Mouse (Mus musculus) intestine, embryonic 15.5 days (tissue): ENCODE data around the gene Oprm1. TPM values are rescaled to one million over a fixed set of nuclear protein-coding genes. Genes with fewer than 3 reads are reported as not detected.
A peak's percentile ranks its signal among the peaks of the same experiment; 100 is the strongest.

Experiments used
- ATAC-seq: fragments of 200-750 bp; cut with Nextera tagmentation; 2 replicates; pipeline ENCODE4 v1.8.0; 2017; ENCODE audit warnings: moderate TSS enrichment, moderate library complexity
- H3K27ac ChIP-seq: fragments of 300-500 bp; sonication (generic); 2 replicates; pipeline ENCODE4 v1.5.1; 2015; ENCODE audit warnings: mild to moderate bottlenecking, inconsistent platforms
- H3K27me3 ChIP-seq: fragments of 300-500 bp; sonication (generic); replicated peaks from 2 replicates; pipeline ENCODE4 v1.6.1; 2015; ENCODE audit warnings: inconsistent platforms
- H3K36me3 ChIP-seq: fragments of 300-500 bp; sonication (generic); 2 replicates; pipeline ENCODE4 v1.6.1; 2015; ENCODE audit warnings: inconsistent platforms
- H3K4me1 ChIP-seq: fragments of 300-500 bp; sonication (generic); replicated peaks from 2 replicates; pipeline ENCODE4 v1.6.1; 2015; ENCODE audit warnings: inconsistent platforms
- H3K4me2 ChIP-seq: fragments of 300-500 bp; sonication (generic); replicated peaks from 2 replicates; pipeline ENCODE4 v1.6.1; 2015; ENCODE audit warnings: mild to moderate bottlenecking, inconsistent platforms
- H3K4me3 ChIP-seq: fragments of 300-500 bp; sonication (generic); replicated peaks from 2 replicates; pipeline ENCODE4 v1.5.1; 2015; ENCODE audit warnings: inconsistent platforms
- H3K9ac ChIP-seq: fragments of 300-500 bp; sonication (generic); 2 replicates; pipeline ENCODE4 v1.6.1; 2015; ENCODE audit warnings: inconsistent platforms
- H3K9me3 ChIP-seq: fragments of 300-500 bp; sonication (generic); 2 replicates; pipeline ENCODE4 v1.6.1; 2016; ENCODE audit warnings: inconsistent platforms
- WGBS: fragments of 180-500 bp; shearing (Covaris S2); methylation state at CpG from one replicate; pipeline ENCODE4 v1.1.7; 2015; 5-methylcytosine and 5-hydroxymethylcytosine counted together
- polyA plus RNA-seq: library from polyadenylated mRNA; unstranded; fragments of >200 nt; fragmentation: Nextera tagmentation; extraction: Ambion mirVana; gene quantifications from 2 replicates; pipeline ENCODE4 v1.2.1, GENCODE M21; 2015

Gene Oprm1
- polyA plus RNA-seq, 1 experiment from 2014 or later = 0.20 TPM

DNA sequence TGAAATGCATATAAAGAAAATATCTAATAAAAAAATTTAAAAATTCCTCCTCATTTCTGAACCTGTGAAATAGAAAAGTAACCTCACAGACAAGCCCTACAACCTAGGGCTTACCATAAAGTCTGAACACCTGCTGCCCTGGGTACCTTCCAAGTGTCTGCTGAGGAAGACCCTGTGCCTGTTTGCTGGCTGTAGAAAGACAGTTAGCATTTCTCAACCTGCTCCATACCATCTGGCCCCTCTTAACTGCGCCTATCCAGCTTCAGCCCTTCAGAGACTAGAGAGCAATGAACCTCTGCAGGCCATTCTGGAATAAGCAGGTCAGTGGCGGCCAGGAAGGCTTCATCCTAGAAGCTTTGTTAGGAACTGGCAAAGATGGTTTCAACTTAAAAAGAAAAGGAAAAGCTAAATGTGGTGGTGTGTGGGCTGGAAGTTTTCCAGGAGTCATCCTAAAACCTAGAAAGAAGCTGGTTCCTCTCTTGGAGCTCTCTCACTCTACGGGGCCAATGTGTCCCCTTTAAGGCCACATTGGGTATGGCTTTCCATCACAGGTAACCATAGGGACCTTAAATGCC, 143.6 kb downstream of the Oprm1 start:
- Histone ChIP-seq H3K9ac (no peak overlapping the region), H3K4me3 (no peak overlapping the region)
- no peak for ATAC-seq

DNA sequence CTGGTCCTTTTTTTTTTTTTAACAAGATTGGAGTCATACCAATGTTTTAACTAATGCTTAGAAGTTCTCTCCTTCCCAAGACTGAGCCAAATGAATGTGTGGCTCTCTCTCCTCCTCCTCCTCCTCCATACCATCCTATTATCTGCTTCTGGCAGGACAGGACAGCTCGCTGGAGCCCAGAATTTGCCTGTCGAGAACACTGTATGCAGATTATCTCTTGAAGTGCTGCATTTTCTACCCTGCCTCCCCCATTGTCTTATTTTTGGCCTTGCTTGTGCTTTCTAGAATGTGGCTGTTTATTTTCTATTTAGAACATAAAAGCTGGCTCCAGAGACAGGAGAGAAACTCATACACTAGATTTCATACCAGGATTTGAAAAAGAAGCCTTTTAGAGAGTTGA, 151.5 kb downstream of the Oprm1 start:
- H3K9me3 ChIP-seq = no peaks in the 10 kb centered on the region
- H3K27me3 ChIP-seq = no peaks in the 10 kb centered on the region
- H3K4me2 ChIP-seq = no peak overlapping the region
- 71% methylated on average over 2 of the region's 2 CpGs for WGBS
- H3K9ac ChIP-seq = no peak overlapping the region
- no peak overlapping the region for H3K27ac ChIP-seq
- no peaks in the 10 kb centered on the region for H3K4me1 ChIP-seq
- no peak for ATAC-seq
- H3K4me3 ChIP-seq = no peak overlapping the region
- H3K36me3 ChIP-seq = no peaks in the 10 kb centered on the region

More for the DNA sequence above, 143.6 kb downstream of the Oprm1 start:
- Histone ChIP-seq H3K4me1 (no peaks in the 10 kb centered on the region), H3K36me3 (no peaks in the 10 kb centered on the region), H3K9me3 (no peaks in the 10 kb centered on the region), H3K4me2 (no peak overlapping the region), H3K27ac (no peak overlapping the region), H3K27me3 (no peaks in the 10 kb centered on the region)
- 86% methylated on average over 3 of the region's 3 CpGs for WGBS

DNA sequence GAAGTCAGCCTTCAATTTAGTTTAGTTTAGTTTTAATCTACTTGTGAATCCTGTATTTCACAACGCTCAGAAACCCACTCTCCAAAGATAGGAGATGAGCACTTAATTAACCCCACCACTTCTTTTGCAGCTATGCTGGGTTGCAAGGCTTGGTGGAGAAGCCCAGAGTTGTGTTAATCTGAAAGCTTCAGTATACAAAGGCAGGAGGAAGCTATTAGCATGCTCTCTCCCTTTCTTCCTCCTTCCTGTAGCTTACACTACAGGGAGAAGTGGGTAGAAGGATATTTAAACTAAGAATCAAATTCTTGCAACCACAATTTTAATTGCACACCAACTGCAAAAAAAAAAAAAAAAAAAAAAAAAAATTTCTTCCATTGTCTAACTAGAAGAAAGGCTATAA, 157.7 kb downstream of the Oprm1 start:
- no peaks in the 10 kb centered on the region for H3K9me3 ChIP-seq
- no peaks in the 10 kb centered on the region for H3K4me1 ChIP-seq
- no peak overlapping the region for H3K9ac ChIP-seq
- no peaks in the 10 kb centered on the region for H3K36me3 ChIP-seq
- no peak overlapping the region for H3K4me2 ChIP-seq
- no peak for ATAC-seq
- H3K27ac ChIP-seq = no peak overlapping the region
- 49% methylated on average over 1 of the region's 1 CpGs for WGBS
- H3K4me3 ChIP-seq = no peak overlapping the region
- no peaks in the 10 kb centered on the region for H3K27me3 ChIP-seq

DNA sequence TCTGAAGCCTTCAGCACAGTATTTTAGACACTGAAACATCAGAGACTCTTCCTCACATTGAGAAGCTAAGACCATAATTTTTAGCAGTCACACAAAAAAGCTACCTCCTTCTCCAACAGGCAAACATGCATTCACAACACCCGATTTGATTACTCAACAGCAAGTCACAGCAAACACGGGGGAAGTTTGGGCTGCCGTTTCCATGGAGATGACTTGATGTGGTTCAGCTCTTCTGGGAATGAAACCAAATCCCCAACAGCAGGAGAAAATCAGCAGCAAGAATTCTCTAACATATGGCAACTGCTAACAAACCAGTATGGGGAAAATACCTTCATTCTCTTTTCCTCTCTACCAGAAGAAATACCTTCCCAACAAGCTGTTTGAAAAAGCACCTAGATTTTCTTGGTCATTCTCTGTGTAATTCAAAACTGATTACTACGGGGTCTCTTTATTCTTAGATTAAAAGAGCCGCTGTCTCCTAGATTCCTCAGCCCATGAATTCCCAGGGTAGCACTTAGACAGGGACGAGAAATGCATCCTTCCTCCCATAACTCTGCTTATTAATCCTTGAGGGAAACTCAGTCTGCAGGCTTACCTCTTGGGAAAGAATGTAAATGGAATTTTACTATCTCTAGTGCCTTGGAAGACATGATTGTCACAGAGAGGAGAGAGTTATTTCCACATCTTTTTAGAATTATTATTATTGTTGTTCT, 158.4 kb downstream of the Oprm1 start:
- no peaks in the 10 kb centered on the region for H3K4me1 ChIP-seq
- H3K27ac ChIP-seq = no peak overlapping the region
- no peaks in the 10 kb centered on the region for H3K36me3 ChIP-seq
- H3K9ac ChIP-seq = no peak overlapping the region
- ATAC-seq = peak; percentile 45; the same call in 1 of the 2 replicates
- WGBS = 31% methylated on average over 6 of the region's 6 CpGs
- no peaks in the 10 kb centered on the region for H3K27me3 ChIP-seq
- no peaks in the 10 kb centered on the region for H3K9me3 ChIP-seq
- H3K4me3 ChIP-seq = no peak overlapping the region
- H3K4me2 ChIP-seq = no peak overlapping the region

DNA sequence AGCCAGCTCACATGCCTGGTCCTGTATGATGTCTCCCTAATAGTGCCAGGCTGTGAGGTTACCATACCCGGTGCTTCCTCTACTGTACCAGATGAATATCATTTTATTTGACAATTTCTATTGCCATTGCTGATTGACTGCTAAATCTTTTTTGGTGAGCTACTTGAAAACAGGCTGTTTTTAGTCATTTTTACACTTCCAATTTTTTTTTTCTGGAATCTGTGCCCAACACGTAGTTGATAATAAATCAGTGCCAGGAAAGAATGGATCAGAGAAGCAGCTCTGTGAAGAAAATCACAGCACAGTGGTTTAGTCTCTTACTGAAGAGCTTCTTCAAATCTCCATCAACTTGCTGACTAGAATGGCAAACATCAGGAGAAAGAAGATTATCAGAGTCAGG, 168.4 kb downstream of the Oprm1 start:
- Histone ChIP-seq H3K36me3 (no peaks in the 10 kb centered on the region), H3K4me1 (no peaks in the 10 kb centered on the region), H3K27ac (no peak overlapping the region), H3K9ac (no peak overlapping the region), H3K4me2 (no peak overlapping the region), H3K27me3 (no peaks in the 10 kb centered on the region), H3K4me3 (no peak overlapping the region), H3K9me3 (no peaks in the 10 kb centered on the region)
- ATAC-seq = no peak
- 71% methylated on average over 2 of the region's 2 CpGs for WGBS

DNA sequence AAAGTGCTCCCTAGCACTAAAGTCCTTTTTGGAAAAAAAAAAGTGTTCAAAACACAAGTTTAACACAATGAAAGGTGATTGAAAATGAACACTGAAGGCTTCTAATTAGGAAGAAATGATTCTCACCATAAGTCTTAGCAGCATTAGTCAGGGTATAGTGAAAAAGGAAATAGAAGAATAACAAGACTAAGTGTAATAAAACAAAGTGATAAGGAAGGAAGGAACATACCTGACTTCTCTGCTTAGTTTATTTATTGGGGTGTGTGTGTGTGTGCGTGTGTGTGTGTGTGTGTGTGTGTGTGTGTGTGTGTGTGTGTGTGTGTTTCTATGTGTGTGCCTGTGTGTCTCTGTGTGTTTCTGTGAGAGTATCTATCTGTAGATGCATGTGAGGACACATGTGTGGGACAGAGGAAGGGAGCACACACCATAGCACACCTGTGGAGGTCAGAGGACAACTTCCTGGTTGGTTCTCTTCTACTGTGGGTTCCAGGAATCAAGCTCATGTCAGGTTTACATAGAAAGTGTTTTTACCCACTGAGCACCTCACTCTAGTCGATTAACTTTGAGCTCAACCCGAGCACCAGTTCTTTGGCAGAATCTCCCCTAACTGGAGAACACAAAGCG, 169.4 kb downstream of the Oprm1 start:
- 85% methylated on average over 4 of the region's 4 CpGs for WGBS
- Histone ChIP-seq H3K4me1 (no peaks in the 10 kb centered on the region), H3K27ac (no peak overlapping the region), H3K27me3 (no peaks in the 10 kb centered on the region), H3K4me2 (no peak overlapping the region), H3K9me3 (no peaks in the 10 kb centered on the region), H3K4me3 (no peak overlapping the region), H3K9ac (no peak overlapping the region), H3K36me3 (no peaks in the 10 kb centered on the region)
- peak; percentile 50; the same call in 1 of the 2 replicates for ATAC-seq

DNA sequence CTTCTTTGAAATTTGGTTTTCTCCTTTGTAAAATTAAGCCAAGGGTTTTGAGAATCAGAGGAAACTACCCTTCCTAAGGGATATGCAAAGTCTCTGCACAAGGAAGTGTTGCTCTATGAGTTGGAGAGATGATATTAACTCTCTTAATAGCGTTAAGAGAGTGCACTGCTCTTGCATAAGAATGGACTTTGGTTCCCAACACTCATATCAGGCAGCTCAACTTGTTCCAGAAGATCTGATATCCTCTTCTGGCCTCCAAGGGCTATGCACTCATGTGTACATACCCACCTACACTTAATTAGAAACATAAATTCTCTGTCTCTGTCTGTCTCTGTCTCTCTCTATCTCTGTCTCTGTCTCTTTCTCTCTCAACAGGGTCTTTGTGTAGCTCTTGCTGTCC, 170.6 kb downstream of the Oprm1 start:
- ATAC-seq = peak; percentile 90
- 35% methylated on average over 1 of the region's 1 CpGs for WGBS
- Histone ChIP-seq H3K4me2 (no peak overlapping the region), H3K9ac (no peak overlapping the region), H3K4me1 (no peaks in the 10 kb centered on the region), H3K27ac (no peak overlapping the region), H3K36me3 (no peaks in the 10 kb centered on the region), H3K4me3 (no peak overlapping the region), H3K9me3 (no peaks in the 10 kb centered on the region), H3K27me3 (no peaks in the 10 kb centered on the region)

DNA sequence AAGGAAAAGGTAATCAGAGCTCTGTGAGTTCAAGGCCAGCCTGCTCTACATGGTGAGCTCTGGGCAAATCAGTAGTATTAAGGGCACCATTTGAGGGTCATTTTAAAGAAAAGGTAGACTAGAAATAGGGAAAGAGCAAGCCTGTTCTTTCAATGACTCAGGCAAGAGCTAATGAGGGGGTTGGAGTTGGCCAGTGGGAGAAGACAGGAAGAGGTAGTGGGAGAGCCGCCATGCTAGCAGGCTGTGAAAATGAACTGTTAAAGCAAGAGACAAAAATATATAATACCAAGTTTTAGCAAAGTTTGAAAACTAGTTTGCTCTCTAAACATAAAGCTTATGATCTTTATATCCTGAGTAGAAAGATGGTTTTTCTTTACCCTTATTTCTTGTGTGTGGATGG, 172.1 kb downstream of the Oprm1 start:
- no peaks in the 10 kb centered on the region for H3K4me1 ChIP-seq
- no peaks in the 10 kb centered on the region for H3K9me3 ChIP-seq
- H3K4me2 ChIP-seq = no peak overlapping the region
- no peaks in the 10 kb centered on the region for H3K36me3 ChIP-seq
- no peak overlapping the region for H3K4me3 ChIP-seq
- no peak overlapping the region for H3K9ac ChIP-seq
- WGBS = 85% methylated on average over 1 of the region's 1 CpGs
- ATAC-seq = no peak
- H3K27ac ChIP-seq = no peak overlapping the region
- no peaks in the 10 kb centered on the region for H3K27me3 ChIP-seq

DNA sequence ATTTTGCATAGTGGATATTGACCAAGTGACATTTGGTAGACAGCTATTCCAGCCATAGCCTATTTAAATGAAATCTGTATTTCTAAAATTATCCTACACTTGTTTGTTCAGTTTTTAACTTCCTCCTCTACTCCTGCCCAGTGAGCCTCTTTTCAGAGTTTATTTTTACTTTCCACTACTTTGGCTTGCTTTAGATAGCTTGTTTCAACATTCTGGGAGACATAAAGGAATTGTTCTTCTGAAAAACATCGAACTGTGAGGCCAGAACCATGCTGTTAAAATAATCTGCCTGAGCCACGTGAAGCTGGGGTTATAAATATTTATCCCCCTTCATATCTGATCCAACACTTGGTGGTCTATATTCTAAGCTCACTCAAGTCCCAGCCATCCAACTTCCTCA, 172.6 kb downstream of the Oprm1 start:
- ATAC-seq = no peak

DNA sequence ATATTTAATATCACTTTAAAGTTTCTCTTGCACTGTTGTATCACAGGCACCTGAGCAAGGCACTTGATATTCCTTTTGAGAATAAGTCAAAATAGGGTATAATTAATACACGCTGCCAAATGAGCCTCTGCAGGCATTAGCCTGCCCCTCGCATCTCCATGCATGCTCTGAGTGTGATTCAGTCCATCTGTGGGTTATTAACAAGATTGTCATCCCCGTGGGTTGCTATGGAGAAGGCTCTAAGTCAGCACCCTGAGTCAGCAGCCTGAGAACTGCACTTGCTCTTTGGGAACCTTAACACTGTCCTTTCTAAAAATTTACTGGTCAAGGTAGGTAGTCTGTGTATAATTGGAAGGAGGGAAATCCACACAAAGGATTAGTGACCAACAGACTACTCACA, 176.5 kb downstream of the Oprm1 start:
- no peak overlapping the region for H3K27ac ChIP-seq
- no peak for ATAC-seq
- WGBS = 76% methylated on average over 3 of the region's 3 CpGs
- no peak overlapping the region for H3K9ac ChIP-seq
- H3K4me1 ChIP-seq = no peaks in the 10 kb centered on the region
- H3K4me3 ChIP-seq = no peak overlapping the region
- no peaks in the 10 kb centered on the region for H3K27me3 ChIP-seq
- no peak overlapping the region for H3K4me2 ChIP-seq
- H3K36me3 ChIP-seq = no peaks in the 10 kb centered on the region
- H3K9me3 ChIP-seq = no peaks in the 10 kb centered on the region

More for the DNA sequence above, 172.6 kb downstream of the Oprm1 start:
- Histone ChIP-seq H3K4me2 (no peak overlapping the region), H3K4me3 (no peak overlapping the region), H3K4me1 (no peaks in the 10 kb centered on the region), H3K9me3 (no peaks in the 10 kb centered on the region), H3K27me3 (no peaks in the 10 kb centered on the region), H3K36me3 (no peaks in the 10 kb centered on the region), H3K9ac (no peak overlapping the region), H3K27ac (no peak overlapping the region)
- WGBS = 26% methylated on average over 2 of the region's 2 CpGs

DNA sequence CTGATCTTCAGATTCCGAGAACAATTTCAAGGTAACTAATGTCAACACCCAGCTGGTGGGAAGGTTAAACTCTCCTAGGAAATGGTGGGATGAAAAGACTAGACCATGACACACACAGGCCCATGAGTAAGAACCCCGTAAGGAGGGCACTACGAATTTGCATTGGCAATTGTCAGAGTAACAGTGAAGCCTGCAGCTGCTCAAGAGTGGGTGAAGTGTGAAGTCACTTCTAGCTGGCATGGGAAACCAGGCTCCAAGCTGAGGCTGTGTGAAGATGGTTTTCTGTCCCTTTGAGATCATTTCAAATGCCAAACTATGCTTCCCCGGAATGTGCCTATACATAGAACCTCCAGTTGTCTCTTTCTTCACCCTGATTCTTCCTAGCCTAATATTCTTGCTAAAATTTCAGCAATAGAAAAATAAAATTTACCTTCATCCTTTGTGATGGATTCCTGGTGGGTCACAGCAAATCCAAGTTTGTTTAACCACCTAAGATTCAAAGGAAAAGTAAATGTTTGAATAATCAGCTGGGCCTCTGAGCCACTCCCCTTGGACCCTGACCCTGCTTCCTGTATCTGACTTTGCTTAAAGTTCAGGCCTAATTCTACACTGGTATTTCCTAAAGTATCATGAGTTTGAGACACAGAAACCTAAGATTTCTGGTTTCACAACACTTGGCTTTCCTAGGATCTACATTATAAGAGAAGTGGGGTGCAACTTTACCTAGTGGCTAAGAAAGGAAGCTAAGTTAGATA, 178.5 kb downstream of the Oprm1 start:
- Histone ChIP-seq H3K4me2 (no peak overlapping the region), H3K9me3 (no peaks in the 10 kb centered on the region), H3K27ac (no peak overlapping the region), H3K4me3 (no peak overlapping the region), H3K9ac (no peak overlapping the region), H3K27me3 (no peaks in the 10 kb centered on the region), H3K4me1 (no peaks in the 10 kb centered on the region), H3K36me3 (no peaks in the 10 kb centered on the region)
- ATAC-seq = peak; percentile 78; the same call in 1 of the 2 replicates
- 82% methylated on average over 4 of the region's 4 CpGs for WGBS

DNA sequence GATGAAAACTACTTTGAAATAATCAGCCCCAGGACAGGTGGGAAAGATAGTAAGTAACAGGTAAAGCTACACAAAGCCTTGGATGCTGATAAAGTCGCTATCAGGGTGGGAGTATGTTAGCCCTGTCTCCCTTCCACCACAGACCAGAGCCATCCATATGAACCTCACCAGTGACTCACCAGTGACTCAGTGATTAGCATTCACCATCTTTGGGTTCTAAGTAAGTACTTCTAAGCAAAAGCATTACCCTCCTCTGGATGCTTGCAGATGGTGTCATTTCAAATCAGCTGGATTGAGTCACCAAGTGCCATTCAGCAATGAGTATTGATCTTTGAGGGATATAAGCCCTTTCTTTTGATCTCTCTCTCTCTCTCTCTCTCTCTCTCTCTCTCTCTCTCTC, 194.8 kb downstream of the Oprm1 start:
- WGBS = 76% methylated on average over 1 of the region's 1 CpGs
- ATAC-seq = no peak
- H3K27me3 ChIP-seq = no peaks in the 10 kb centered on the region
- no peaks in the 10 kb centered on the region for H3K36me3 ChIP-seq
- no peak overlapping the region for H3K4me3 ChIP-seq
- no peak overlapping the region for H3K4me2 ChIP-seq
- no peaks in the 10 kb centered on the region for H3K9me3 ChIP-seq
- H3K27ac ChIP-seq = no peak overlapping the region
- H3K4me1 ChIP-seq = no peaks in the 10 kb centered on the region
- H3K9ac ChIP-seq = no peak overlapping the region
